Mouse (Mus musculus) embryonic fibroblast, embryonic 13.5 days (primary cell): ENCODE measurements at regions not wholly inside any gene's neighbourhood (a gene's known extent, or its start where the extent isn't known, plus 50 kb on each side); places are given as distances from the start of the nearest gene placed in this dataset.

ENCODE experiments used
- CTCF ChIP-seq: IDR thresholded peaks from 2 replicates; pipeline ENCODE4 v1.5.1; 2011; ENCODE audit warnings: mild to moderate bottlenecking, control low read depth, low read length, moderate library complexity, borderline replicate concordance; ENCODE audit not compliant: insufficient read depth
- POLR2A ChIP-seq: IDR thresholded peaks from 2 replicates; pipeline ENCODE4 v1.6.1; 2011; ENCODE audit warnings: low read depth, mild to moderate bottlenecking, control low read depth, low read length, moderate library complexity

- TF ChIP-seq CTCF (no peak), POLR2A (no peak)
Measured at GRCm38 (mm10) chr8:12492461-12492860, 80.4 kb upstream of the Spaca7 start.
